Mouse (Mus musculus) layer of hippocampus, adult 18-20 months (tissue): ENCODE measurements around the gene Psmd6. TPM values are rescaled to one million over a fixed set of nuclear protein-coding genes. Genes with fewer than 3 reads are reported as not detected.

Experiments used
- DNase-seq, 2 experiments: peaks; one replicate each; pipeline ENCODE4 v3.0.0; 2022; ENCODE audit warnings: low spot score in 2 of 2
- total RNA-seq, 2 experiments: library from RNA; stranded (reverse); gene quantifications; 2 replicates each; pipeline ENCODE4 v1.2.3; 2021

Gene Psmd6
- total RNA-seq, 2 experiments from 2014 or later: 121 to 122 TPM

- no peak for DNase-seq
These were observed 55.7 kb downstream of the Psmd6 start for GRCm38 (mm10) chr14:14065142-14065498.

GRCm38 (mm10) chr14:14064486-14065141, 56.2 kb downstream of the Psmd6 start:
- DNase-seq: no peak

GRCm38 (mm10) chr14:14063382-14063781, 57.4 kb downstream of the Psmd6 start:
- no peak for DNase-seq

GRCm38 (mm10) chr14:14062531-14063245, 58.1 kb downstream of the Psmd6 start:
- no peak for DNase-seq

Other genes starting within 250 kb of the Psmd6 start
- not detected for gene Gm281, start 206.5 kb downstream of the Psmd6 start, total RNA-seq
- gene Atxn7, start 159.5 kb downstream of the Psmd6 start, total RNA-seq: 10 to 100 TPM; 28.9 to 30.8 TPM
- 100 to 1,000 TPM in 1 of 2 experiments, 10 to 100 TPM in 1; 91.9 to 102 TPM for gene Thoc7, start 159.1 kb downstream of the Psmd6 start, total RNA-seq
- gene Olfr720, start 65.9 kb upstream of the Psmd6 start, total RNA-seq: not detected
- gene Olfr31, start 201.8 kb upstream of the Psmd6 start, total RNA-seq: not detected
- gene Il3ra, start 225.3 kb upstream of the Psmd6 start, total RNA-seq: 1 to 10 TPM; 3.3 to 4.2 TPM